ENCODE assay signal across 8 mouse cellular contexts in the genomic region with DNA sequence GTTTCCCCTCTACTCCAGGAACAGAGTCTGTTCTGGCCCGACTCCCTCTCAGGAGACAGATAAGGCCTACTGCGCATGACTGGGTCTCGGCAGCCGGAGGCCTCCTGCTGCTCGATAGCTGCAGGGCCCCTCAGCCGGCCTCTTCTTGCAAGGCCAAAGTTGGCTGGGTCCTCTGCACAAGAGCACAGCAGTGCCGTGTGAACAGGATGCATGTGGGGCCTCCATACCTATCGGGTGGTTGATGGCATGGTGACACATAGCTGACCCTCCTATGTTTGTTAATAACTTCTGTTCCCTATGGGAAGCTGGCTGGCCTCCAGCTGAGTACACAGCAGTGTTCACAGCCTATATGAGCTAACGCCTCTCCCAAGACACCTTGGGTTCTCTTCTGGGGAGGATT. TPM values are rescaled to one million over a fixed set of nuclear protein-coding genes. Genes with fewer than 3 reads are reported as not detected.
DNase-seq lines count a peak whose midpoint lies in the region; ATAC-seq and TF ChIP-seq lines count a peak whose summit lies in the region.
"Had no signal": no experiment of that assay in that cellular context is flagged by ENCODE, and none has a peak within 500 bp of the region (broad histone marks: within the 10 kb centered on the region; RNA-seq: fewer than 3 reads in every experiment).

No protein-coding gene starts in this region.

- H3K4me2 ChIP-seq in lung, embryonic 16.5 days (ENCODE audit: low read depth, low read length), result 0 out of 2 replicates have a peak overlapping the region, but pooled peaks have one; percentile 14
- H3K4me2 ChIP-seq in intestine, embryonic 15.5 days (replicated peaks), result no peak overlapping the region

- WGBS in lung, embryonic 16.5 days, result under 1% methylated on average over 9 of the region's 9 CpGs
- 11% methylated on average over 9 of the region's 9 CpGs for WGBS in intestine, embryonic 15.5 days
- WGBS in cerebellum, adult 2 months, result 28% methylated on average over 9 of the region's 9 CpGs

- peak overlapping the region; percentile 84 for H3K27ac ChIP-seq in lung, embryonic 16.5 days (ENCODE audit: low read length)
- H3K27ac ChIP-seq in intestine, embryonic 15.5 days, result peak overlapping the region; percentile 92
- H3K27ac ChIP-seq in cerebellum, adult 2 months (ENCODE audit: insufficient read depth, low read length), result no peak overlapping the region
- H3K27ac ChIP-seq: heart, adult 2 months had no signal

- TF ChIP-seq POLR2A in cerebellum, adult 2 months (IDR thresholded peaks at IDR 0.05; ENCODE audit: borderline replicate concordance, insufficient read depth, low read length), result no peak

- no peaks in the 10 kb centered on the region for H3K9me3 ChIP-seq in lung, embryonic 16.5 days (ENCODE audit: control insufficient read depth, low read length)
- H3K9me3 ChIP-seq in intestine, embryonic 15.5 days, result no peaks in the 10 kb centered on the region

- no peak for TF ChIP-seq CTCF in cerebellum, adult 2 months (IDR thresholded peaks at IDR 0.05; ENCODE audit: borderline replicate concordance, insufficient read depth, low read depth, low read length)

- peak; percentile 81 for ATAC-seq in lung, embryonic 16.5 days (ENCODE audit: low read depth)
- peak; percentile 94 for ATAC-seq in intestine, embryonic 15.5 days

- H3K9ac ChIP-seq in lung, embryonic 16.5 days (ENCODE audit: low read length), result peak overlapping the region; percentile 12; the same call in 1 of the 2 replicates
- H3K9ac ChIP-seq in intestine, embryonic 15.5 days, result no peak overlapping the region; the same call in 1 of the 2 replicates

- H3K27me3 ChIP-seq in lung, embryonic 16.5 days (ENCODE audit: control insufficient read depth, insufficient read depth, low read depth, low read length), result no peaks in the 10 kb centered on the region
- no peaks in the 10 kb centered on the region for H3K27me3 ChIP-seq in intestine, embryonic 15.5 days (replicated peaks)
- peaks cover 1% of the 10 kb centered on the region; the same call in 1 of the 2 replicates for H3K27me3 ChIP-seq in cerebellum, adult 2 months (ENCODE audit: control insufficient read depth, insufficient read depth, low read length)

- H3K4me1 ChIP-seq in lung, embryonic 16.5 days (replicated peaks; ENCODE audit: control insufficient read depth, insufficient read depth, low read length), result peaks cover 44% of the 10 kb centered on the region
- H3K4me1 ChIP-seq in intestine, embryonic 15.5 days (replicated peaks), result peaks cover 66% of the 10 kb centered on the region
- H3K4me1 ChIP-seq in cerebellum, adult 2 months (ENCODE audit: control insufficient read depth, insufficient read depth, low read length), result no peaks in the 10 kb centered on the region

- no peaks in the 10 kb centered on the region for H3K36me3 ChIP-seq in lung, embryonic 16.5 days (ENCODE audit: control insufficient read depth, insufficient read depth, low read length)
- no peaks in the 10 kb centered on the region for H3K36me3 ChIP-seq in intestine, embryonic 15.5 days

- no peak for DNase-seq in lung, postnatal 25 days (ENCODE audit: low spot score)
- DNase-seq in gastrocnemius, postnatal 4 days (ENCODE audit: low spot score in 2 of 2), result peak; percentile 63 to 84
- peak; percentile 68 for DNase-seq in retina, embryonic 14.5 days (ENCODE audit: low spot score)
- no peak for DNase-seq in cerebellum, adult 2 months
- no peak for DNase-seq in thymus, postnatal 0 days (ENCODE audit: low spot score)

- no peak overlapping the region for H3K4me3 ChIP-seq in lung, embryonic 16.5 days (ENCODE audit: low read length)
- H3K4me3 ChIP-seq in intestine, embryonic 15.5 days (replicated peaks), result no peak overlapping the region
- no peak overlapping the region for H3K4me3 ChIP-seq in cerebellum, adult 2 months (replicated peaks; ENCODE audit: insufficient read depth, low read depth, low read length)
- H3K4me3 ChIP-seq: heart, adult 2 months had no signal

RNA-seq across cellular contexts. Expression of gene Dlk1, which starts 50.4 kb away (rescaled TPM):
- polyA plus RNA-seq in lung, embryonic 16.5 days (2015; fragmentation: Nextera tagmentation; extraction: Ambion mirVana), result 702 and 746 TPM in 2 replicates
- total RNA-seq in gastrocnemius, postnatal 4 days (2021), result 1,000 to 10,000 TPM; 4,057 to 4,187 TPM
- 364 and 395 TPM in 2 replicates for polyA plus RNA-seq in intestine, embryonic 15.5 days (2015; fragmentation: Nextera tagmentation; extraction: Ambion mirVana)
- polyA plus RNA-seq in cerebellum, adult 2 months (2012; rRNA removed), result 23.7 and 26.6 TPM in 2 replicates
- polyA plus RNA-seq in thymus, postnatal 0 days (2015; fragmentation: Nextera tagmentation; extraction: Ambion mirVana), result 32.6 and 43.5 TPM in 2 replicates

Comparison
In these comparisons a context has a peak if more than half of its experiments do, and no peak if none do; other contexts are left out.
1. DNase-seq: peak in gastrocnemius, postnatal 4 days (2 of 2) and retina, embryonic 14.5 days (single experiment); none in lung, postnatal 25 days (single experiment), cerebellum, adult 2 months (0 of 2) and thymus, postnatal 0 days (single experiment).